23 mouse cellular contexts compared by ENCODE assay signal in the genomic region with DNA sequence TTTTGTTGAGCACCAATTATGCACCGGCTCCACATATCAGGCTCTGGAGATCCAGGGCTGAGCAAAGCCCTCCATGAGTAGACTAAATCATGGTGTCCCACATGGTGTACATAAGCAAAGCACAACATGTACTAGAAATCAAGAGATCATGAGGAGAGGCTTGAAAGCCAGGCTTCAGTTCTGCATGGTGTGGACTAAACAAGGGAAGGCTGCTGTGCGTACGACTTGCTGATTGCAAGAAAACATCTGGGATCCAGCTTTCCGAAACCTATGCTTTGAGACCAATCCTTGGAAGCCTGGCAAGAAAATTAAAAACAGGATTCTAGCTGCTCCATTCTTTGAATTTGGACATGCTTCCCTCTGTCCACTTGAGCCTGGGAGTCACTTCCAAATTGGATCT.
DNase-seq lines count a peak whose midpoint lies in the region; ATAC-seq lines count a peak whose summit lies in the region.
"Had no signal": no experiment of that assay in that cellular context is flagged by ENCODE, and none has a peak within 500 bp of the region (broad histone marks: within the 10 kb centered on the region; RNA-seq: fewer than 3 reads in every experiment).

No protein-coding gene starts in this region.

- WGBS in heart, embryonic 11.5 days (ENCODE audit: insufficient replicate concordance) = 71% methylated on average over 4 of the region's 4 CpGs
- WGBS in lung, embryonic 16.5 days = 42% methylated on average over 4 of the region's 4 CpGs

- H3K27me3 ChIP-seq in heart, embryonic 11.5 days (ENCODE audit: control insufficient read depth, insufficient read depth, low read length) = no peaks in the 10 kb centered on the region
- H3K27me3 ChIP-seq in lung, embryonic 16.5 days (ENCODE audit: control insufficient read depth, insufficient read depth, low read depth, low read length) = no peaks in the 10 kb centered on the region
- H3K27me3 ChIP-seq: forebrain, embryonic 13.5 days; Patski had no signal

- no peak overlapping the region for H3K9ac ChIP-seq in heart, embryonic 11.5 days (ENCODE audit: low read depth, low read length)
- H3K9ac ChIP-seq in lung, embryonic 16.5 days (ENCODE audit: low read length) = no peak overlapping the region
- H3K9ac ChIP-seq: forebrain, embryonic 13.5 days had no signal

- no peaks in the 10 kb centered on the region for H3K36me3 ChIP-seq in heart, embryonic 11.5 days (ENCODE audit: control insufficient read depth, insufficient read depth, low read length)
- no peaks in the 10 kb centered on the region for H3K36me3 ChIP-seq in lung, embryonic 16.5 days (ENCODE audit: control insufficient read depth, insufficient read depth, low read length)
- H3K36me3 ChIP-seq: hindbrain, embryonic 10.5 days had no signal

- no peaks in the 10 kb centered on the region for H3K9me3 ChIP-seq in heart, embryonic 11.5 days (replicated peaks; ENCODE audit: control insufficient read depth, low read length)
- no peaks in the 10 kb centered on the region for H3K9me3 ChIP-seq in lung, embryonic 16.5 days (ENCODE audit: control insufficient read depth, low read length)
- H3K9me3 ChIP-seq: forebrain, embryonic 13.5 days; hindbrain, embryonic 10.5 days had no signal

- intact Hi-C loops in heart, postnatal 10 days (cut with DNase I) = no loop called here

- H3K4me3 ChIP-seq in heart, embryonic 11.5 days (ENCODE audit: low read depth, low read length) = no peak overlapping the region
- H3K4me3 ChIP-seq in lung, embryonic 16.5 days (ENCODE audit: low read length) = no peak overlapping the region
- H3K4me3 ChIP-seq: forebrain, embryonic 13.5 days; hindbrain, embryonic 10.5 days had no signal

- peak; percentile 14 to 25 for DNase-seq in heart, postnatal 10 days
- peak; percentile 68 for DNase-seq in forelimb bud, embryonic 11.5 days (ENCODE audit: low read depth, low spot score)
- no peak for DNase-seq in kidney, postnatal 4 days
- DNase-seq in gastrocnemius, adult 8-10 months (ENCODE audit: low spot score in 2 of 2) = no peak
- DNase-seq in layer of hippocampus, postnatal 25 days (ENCODE audit: extremely low spot score in 1 of 2, low spot score in 1 of 2) = no peak
- DNase-seq: adrenal gland, postnatal 14 days; cerebellum, adult 11-12 months; cerebellum, postnatal 36 days; gastrocnemius, postnatal 25 days; kidney, adult 11 months; layer of hippocampus, postnatal 36 days; retina, postnatal 1 day; thymus, postnatal 14 days had no signal

- ATAC-seq in heart, embryonic 11.5 days (replicated peaks; ENCODE audit: insufficient number of reproducible peaks, low FRiP score, low TSS enrichment) = no peak
- ATAC-seq in lung, embryonic 16.5 days (ENCODE audit: low read depth) = peak; percentile 97
- ATAC-seq: activated CD4-positive, CD25-positive, alpha-beta regulatory T cell, adult 4 months; CD4-positive, CD25-positive, alpha-beta regulatory T cell, adult 4 months; forebrain, embryonic 13.5 days; hindbrain, postnatal 0 days; Patski had no signal

- no peaks in the 10 kb centered on the region for H3K4me1 ChIP-seq in heart, embryonic 11.5 days (ENCODE audit: control insufficient read depth, insufficient read depth, low read length)
- H3K4me1 ChIP-seq in lung, embryonic 16.5 days (replicated peaks; ENCODE audit: control insufficient read depth, insufficient read depth, low read length) = 0 out of 2 replicates have a peak, but pooled peaks cover 3% of the 10 kb centered on the region

- H3K4me2 ChIP-seq in heart, embryonic 11.5 days = no peak overlapping the region
- H3K4me2 ChIP-seq in lung, embryonic 16.5 days (ENCODE audit: low read depth, low read length) = no peak overlapping the region
- H3K4me2 ChIP-seq: forebrain, embryonic 13.5 days; liver, embryonic 11.5 days had no signal

- H3K27ac ChIP-seq in heart, embryonic 11.5 days (ENCODE audit: low read depth, low read length) = no peak overlapping the region
- H3K27ac ChIP-seq in lung, embryonic 16.5 days (ENCODE audit: low read length) = peak overlapping the region; percentile 32; the same call in 1 of the 2 replicates
- H3K27ac ChIP-seq: forebrain, embryonic 13.5 days; hindbrain, embryonic 10.5 days; hindbrain, postnatal 0 days; kidney, postnatal 0 days had no signal

Comparison
In these comparisons a context has a peak if more than half of its experiments do, and no peak if none do; other contexts are left out.
1. DNase-seq: peak in heart, postnatal 10 days (2 of 2) and forelimb bud, embryonic 11.5 days (single experiment); none in kidney, postnatal 4 days (0 of 2), gastrocnemius, adult 8-10 months (0 of 2) and layer of hippocampus, postnatal 25 days (0 of 2).